Comparison of ENCODE assay signal across 8 mouse cellular contexts in genomic region chr2:77169916-77170632, GRCm38 (mm10). TPM values are rescaled to one million over a fixed set of nuclear protein-coding genes. Genes with fewer than 3 reads are reported as not detected.
DNase-seq lines count a peak whose midpoint lies in the region; ATAC-seq and TF ChIP-seq lines count a peak whose summit lies in the region.

No protein-coding gene starts in this region.

- TF ChIP-seq CTCF in hindbrain, postnatal 0 days (IDR thresholded peaks at IDR 0.05; ENCODE audit: low read depth): no peak
- TF ChIP-seq CTCF in midbrain, postnatal 0 days (IDR thresholded peaks at IDR 0.05): no peak

- H3K4me1 ChIP-seq in ES-E14 (ENCODE audit: control insufficient read depth in 2 of 2, insufficient read depth in 2 of 2, low read length in 2 of 2, poor library complexity in 1 of 2): peaks cover 8 to 12% of the 10 kb centered on the region in 2 experiments; a peak in 3 of 4 replicates
- peaks cover 7% of the 10 kb centered on the region; the same call in 1 of the 2 replicates for H3K4me1 ChIP-seq in brown adipose tissue, adult 24 weeks (ENCODE audit: control insufficient read depth, insufficient read depth, insufficient read length, low read length)
- peaks cover 13% of the 10 kb centered on the region for H3K4me1 ChIP-seq in hindbrain, postnatal 0 days (ENCODE audit: insufficient read depth, low read length)
- H3K4me1 ChIP-seq in liver, embryonic 12.5 days: peaks cover 28% of the 10 kb centered on the region
- peaks cover 15% of the 10 kb centered on the region for H3K4me1 ChIP-seq in midbrain, postnatal 0 days (ENCODE audit: insufficient read depth, low read length)

- WGBS in hindbrain, postnatal 0 days: 5% methylated on average over 21 of the region's 21 CpGs
- WGBS in liver, embryonic 12.5 days (ENCODE audit: insufficient replicate concordance): 4% methylated on average over 21 of the region's 21 CpGs
- 8% methylated on average over 21 of the region's 21 CpGs for WGBS in midbrain, postnatal 0 days

- in situ Hi-C loops in ES-E14 (cut with MboI; ENCODE audit: low sequenced_read_pairs in 2 of 2, unreplicated experiment in 2 of 2): no loop called here

- H3K27ac ChIP-seq in ES-E14 (ENCODE audit: insufficient read depth, low read depth, low read length, poor library complexity, severe bottlenecking): no peak overlapping the region
- H3K27ac ChIP-seq in brown adipose tissue, adult 24 weeks (replicated peaks; ENCODE audit: low read depth, low read length): peak overlapping the region; percentile 39; the same call in 1 of the 2 replicates
- peak overlapping the region; percentile 72 for H3K27ac ChIP-seq in hindbrain, postnatal 0 days
- H3K27ac ChIP-seq in liver, embryonic 12.5 days: no peak overlapping the region
- H3K27ac ChIP-seq in midbrain, postnatal 0 days (ENCODE audit: low read depth, low read length): peak overlapping the region; percentile 51; the same call in 1 of the 2 replicates

- peak; percentile 75 for ATAC-seq in hindbrain, postnatal 0 days
- peak; percentile 63 for ATAC-seq in liver, embryonic 12.5 days
- peak; percentile 51; the same call in 1 of the 2 replicates for ATAC-seq in midbrain, postnatal 0 days (ENCODE audit: low FRiP score)

- H3K4me3 ChIP-seq in ES-E14 (ENCODE audit: insufficient read depth in 1 of 2, low read depth in 1 of 2, low read length in 2 of 2, poor library complexity in 1 of 2, severe bottlenecking in 1 of 2): peak overlapping the region; percentile 50 to 68
- H3K4me3 ChIP-seq in brown adipose tissue, adult 24 weeks (ENCODE audit: insufficient read depth, low read depth, low read length): peak overlapping the region; percentile 68
- H3K4me3 ChIP-seq in hindbrain, postnatal 0 days (ENCODE audit: low read length): peak overlapping the region; percentile 36
- peak overlapping the region; percentile 59 for H3K4me3 ChIP-seq in liver, embryonic 12.5 days
- H3K4me3 ChIP-seq in midbrain, postnatal 0 days (ENCODE audit: low read depth, low read length): peak overlapping the region; percentile 32

- H3K27me3 ChIP-seq in hindbrain, postnatal 0 days (ENCODE audit: insufficient read depth, low read length): no peaks in the 10 kb centered on the region
- peaks cover 9% of the 10 kb centered on the region; the same call in 1 of the 2 replicates for H3K27me3 ChIP-seq in liver, embryonic 12.5 days (replicated peaks)
- no peaks in the 10 kb centered on the region for H3K27me3 ChIP-seq in midbrain, postnatal 0 days (ENCODE audit: insufficient read depth, low read length)

- H3K36me3 ChIP-seq in ES-E14 (ENCODE audit: control insufficient read depth, insufficient read depth, low read length, poor library complexity, severe bottlenecking): no peaks in the 10 kb centered on the region
- H3K36me3 ChIP-seq in hindbrain, postnatal 0 days (ENCODE audit: insufficient read depth, low read length): no peaks in the 10 kb centered on the region
- H3K36me3 ChIP-seq in liver, embryonic 12.5 days: no peaks in the 10 kb centered on the region
- no peaks in the 10 kb centered on the region for H3K36me3 ChIP-seq in midbrain, postnatal 0 days (ENCODE audit: insufficient read depth, low read length)

- intact Hi-C loops in gastrocnemius, postnatal 14 days (cut with DNase I; ENCODE audit: low total_unique reads): no loop called here

- DNase-seq in ES-E14 (ENCODE audit: low read depth, low spot score): peak; percentile 40
- DNase-seq in gastrocnemius, postnatal 14 days: peak; percentile 31
- peak; percentile 31 for DNase-seq in hindbrain, postnatal 0 days (ENCODE audit: low spot score)
- DNase-seq in midbrain, postnatal 0 days (ENCODE audit: low spot score): peak; percentile 45
- DNase-seq in thymus, postnatal 14 days: peak; percentile 36
- no peak for DNase-seq in layer of hippocampus, adult 9-10 months (ENCODE audit: low spot score)

- peak overlapping the region; percentile 18 for H3K9ac ChIP-seq in ES-E14 (ENCODE audit: insufficient read depth, low read depth, low read length, poor library complexity, severe bottlenecking)
- H3K9ac ChIP-seq in hindbrain, postnatal 0 days (replicated peaks; ENCODE audit: low read length): peak overlapping the region; percentile 46
- peak overlapping the region; percentile 61 for H3K9ac ChIP-seq in liver, embryonic 12.5 days
- H3K9ac ChIP-seq in midbrain, postnatal 0 days (replicated peaks; ENCODE audit: low read length, poor library complexity, severe bottlenecking): peak overlapping the region; percentile 33

- no peaks in the 10 kb centered on the region for H3K9me3 ChIP-seq in ES-E14 (ENCODE audit: control insufficient read depth, insufficient read depth, low read depth, low read length)
- no peaks in the 10 kb centered on the region for H3K9me3 ChIP-seq in hindbrain, postnatal 0 days (ENCODE audit: low read length)
- no peaks in the 10 kb centered on the region for H3K9me3 ChIP-seq in liver, embryonic 12.5 days (replicated peaks)
- H3K9me3 ChIP-seq in midbrain, postnatal 0 days (ENCODE audit: low read length): no peaks in the 10 kb centered on the region

- H3K4me2 ChIP-seq in hindbrain, postnatal 0 days (ENCODE audit: low read depth, low read length): peak overlapping the region; percentile 61
- H3K4me2 ChIP-seq in liver, embryonic 12.5 days: peak overlapping the region; percentile 83
- peak overlapping the region; percentile 60 for H3K4me2 ChIP-seq in midbrain, postnatal 0 days (ENCODE audit: low read depth, low read length, poor library complexity, severe bottlenecking)

TF ChIP-seq in ES-E14, 5 proteins besides CTCF, POLR2A, EP300 and RAD21:
- no peak for TF ChIP-seq ZNF384 (IDR thresholded peaks at IDR 0.05; ENCODE audit: low read depth, low read length)
- TF ChIP-seq ZC3H11A (IDR thresholded peaks at IDR 0.05; ENCODE audit: borderline replicate concordance, low read depth, low read length): no peak
- no peak for TF ChIP-seq HCFC1 (IDR thresholded peaks at IDR 0.05; ENCODE audit: borderline replicate concordance, insufficient read depth, low read length)
- TF ChIP-seq MAFK (IDR thresholded peaks at IDR 0.05; ENCODE audit: insufficient read depth, low read depth, low read length): no peak
- no peak for TF ChIP-seq CHD2 (IDR thresholded peaks at IDR 0.05; ENCODE audit: low read depth, low read length)

RNA-seq across cellular contexts. Expression of gene Ccdc141, which starts 0.4 kb away (rescaled TPM):
- 2.2 and 3.3 TPM in 2 replicates for total RNA-seq in ES-E14 (2012; rRNA removed)
- polyA plus RNA-seq in brown adipose tissue, adult 24 weeks (2012; ENCODE audit: insufficient read depth, insufficient read length, missing spikeins): 1.2 and 1.7 TPM in 2 replicates
- total RNA-seq in gastrocnemius, postnatal 14 days (2021): 10 to 100 TPM; 26.7 to 35.0 TPM
- total RNA-seq in hindbrain, postnatal 0 days (2014; rRNA removed): 11.7 and 20.0 TPM in 2 replicates
- 10.1 and 13.6 TPM in 2 replicates for polyA plus RNA-seq in hindbrain, postnatal 0 days (2015; fragmentation: Nextera tagmentation; extraction: Ambion mirVana)
- 1.9 and 2.9 TPM in 2 replicates for polyA plus RNA-seq in liver, embryonic 12.5 days (2016; fragmentation: Nextera tagmentation; extraction: Ambion mirVana)
- 7.9 and 10.2 TPM in 2 replicates for total RNA-seq in midbrain, postnatal 0 days (2014; rRNA removed)
- polyA plus RNA-seq in midbrain, postnatal 0 days (2015; fragmentation: Nextera tagmentation; extraction: Ambion mirVana): 7.1 and 9.1 TPM in 2 replicates

Comparison
In these comparisons a context has a peak if more than half of its experiments do, and no peak if none do; other contexts are left out.
1. H3K27ac ChIP-seq: peak in brown adipose tissue, adult 24 weeks (single experiment), hindbrain, postnatal 0 days (single experiment) and midbrain, postnatal 0 days (single experiment); none in ES-E14 (single experiment) and liver, embryonic 12.5 days (single experiment).
2. Peak in every context shown above with its lines, with median percentiles within 50 percentile points of each other: H3K4me3 ChIP-seq, H3K9ac ChIP-seq, ATAC-seq and H3K4me2 ChIP-seq.